Mouse (Mus musculus) thymus, adult 2 months (tissue): ENCODE results near the gene Ccin.

Experiments
- CTCF ChIP-seq: fragments of 200-500 bp; IDR thresholded peaks from 2 replicates; pipeline ENCODE4 v1.5.1; 2012; ENCODE audit warnings: mild to moderate bottlenecking, control low read depth, low read length, moderate library complexity, borderline replicate concordance; ENCODE audit not compliant: control insufficient read depth, poor library complexity, insufficient read depth; ENCODE audit errors: extremely low read depth
- POLR2A ChIP-seq: fragments of 200-500 bp; IDR thresholded peaks from 2 replicates; pipeline ENCODE4 v1.6.1; 2012; ENCODE audit warnings: mild to moderate bottlenecking, low read length, control low read depth, moderate library complexity; ENCODE audit not compliant: control insufficient read depth, poor library complexity, insufficient read depth; ENCODE audit errors: extremely low read depth

GRCm38 (mm10) chr4:43936186-43936585, 47.1 kb upstream of the Ccin start:
- TF ChIP-seq CTCF (no peak), POLR2A (no peak)
